Mouse (Mus musculus) hindlimb bud, embryonic 11.5 days (tissue): Measurements from ENCODE around the gene Tmem204.

Experiments used
- DNase-seq: peaks from one replicate; pipeline ENCODE4 v3.0.0-alpha.2; 2012; ENCODE audit warnings: low read depth, low spot score; ENCODE audit errors: extremely low spot score

Tmem204 gene

DNA sequence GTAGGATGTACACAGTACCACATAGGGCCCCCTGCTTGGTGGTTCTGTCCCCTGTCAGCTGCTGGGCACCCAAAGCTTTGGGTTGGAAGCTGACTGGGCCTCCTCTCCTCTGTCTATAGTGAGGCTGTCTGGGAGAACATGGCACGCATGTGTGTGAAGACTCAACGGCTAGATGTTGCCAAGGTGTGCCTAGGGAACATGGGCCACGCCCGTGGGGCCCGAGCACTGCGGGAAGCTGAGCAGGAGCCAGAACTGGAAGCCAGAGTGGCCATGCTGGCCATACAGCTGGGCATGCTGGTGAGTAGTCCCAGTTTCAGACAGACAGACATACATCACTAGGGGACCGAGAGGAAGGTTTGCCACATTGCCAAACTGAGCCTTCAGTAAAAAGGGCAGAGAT, 3.3 kb upstream of the Tmem204 start:
- DNase-seq = no peak

DNA sequence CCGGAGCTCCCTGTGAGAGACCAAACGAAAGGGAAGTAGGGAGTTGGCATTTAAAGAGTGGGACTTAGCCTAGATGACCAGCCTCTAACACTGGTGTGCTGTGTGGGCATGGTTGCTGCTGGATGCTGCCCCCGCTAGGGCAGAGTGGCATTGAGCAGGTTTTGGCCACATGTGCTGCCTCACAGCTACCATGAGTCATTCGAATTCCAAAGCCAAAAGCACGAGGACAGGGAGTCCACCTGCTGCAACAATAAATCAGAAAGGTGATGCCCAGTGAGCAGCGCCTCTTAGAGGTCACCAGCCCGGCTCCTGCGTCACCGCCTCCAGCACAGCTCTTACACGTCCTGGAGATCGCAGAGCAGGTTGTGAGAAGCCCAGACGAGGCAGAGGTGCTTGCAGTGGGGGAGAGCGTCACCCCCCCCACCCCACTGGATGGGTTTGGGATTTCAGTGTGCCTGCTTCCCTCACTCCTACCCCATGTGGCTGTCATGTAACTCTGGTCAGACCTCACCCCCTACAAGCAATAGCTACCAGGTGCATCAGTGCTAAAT, 1.5 kb upstream of the Tmem204 start:
- no peak for DNase-seq

DNA sequence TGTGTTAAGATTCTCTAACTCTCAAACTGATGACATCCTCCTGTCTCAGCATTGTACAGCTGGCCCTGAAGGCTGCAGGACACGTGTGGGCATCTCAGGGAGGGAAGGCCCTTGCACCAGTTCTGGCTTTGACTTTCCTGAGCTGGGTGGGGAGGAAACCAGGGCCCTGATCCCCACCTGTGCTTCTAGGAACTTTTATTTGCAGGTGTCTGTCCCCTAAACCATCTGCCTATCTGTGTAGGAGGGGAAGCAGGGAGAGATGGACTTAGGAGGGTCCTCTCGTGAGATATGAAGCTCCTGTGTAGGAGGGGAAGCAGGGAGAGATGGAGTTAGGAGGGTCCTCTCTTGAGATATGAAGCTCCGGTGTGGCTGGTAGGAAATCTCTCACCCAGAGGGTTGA, 504 bp downstream of the Tmem204 start:
- DNase-seq = no peak

DNA sequence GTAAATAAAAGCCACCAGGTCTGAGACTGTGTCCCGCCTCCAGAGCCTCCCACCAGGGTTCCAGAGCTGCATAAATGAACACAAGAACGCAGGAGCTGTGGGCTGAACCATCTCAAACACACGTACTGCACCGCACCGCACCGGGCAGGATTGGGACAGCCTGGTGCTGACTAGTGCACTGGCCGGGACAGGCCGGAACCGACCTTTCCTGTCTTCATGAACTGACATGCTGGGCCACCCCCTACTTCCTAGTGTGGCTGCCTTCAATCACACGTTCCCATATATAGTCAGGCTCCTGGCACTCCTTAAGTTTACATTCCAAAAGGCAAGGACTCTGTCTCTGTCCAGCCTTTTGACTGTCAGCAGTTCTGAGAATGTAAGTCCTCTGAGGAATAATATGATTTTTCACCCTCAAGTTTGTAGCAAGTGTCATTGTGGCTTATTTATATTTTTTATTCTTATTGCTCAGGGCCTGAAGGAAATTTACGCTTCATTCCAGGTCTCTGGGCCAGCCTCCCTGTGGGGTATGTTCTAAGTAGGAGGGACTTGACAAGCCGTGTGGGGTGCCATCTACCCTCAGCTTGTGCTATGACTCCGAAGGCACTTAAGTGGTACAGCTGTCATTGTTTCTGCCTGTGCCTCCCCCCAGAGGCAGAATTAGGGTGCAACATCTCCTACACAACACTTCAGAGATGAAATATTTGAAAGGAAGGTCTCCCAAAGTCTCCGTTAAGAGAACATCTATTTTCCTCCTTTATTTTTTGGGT, 1.1 kb downstream of the Tmem204 start:
- no peak for DNase-seq

DNA sequence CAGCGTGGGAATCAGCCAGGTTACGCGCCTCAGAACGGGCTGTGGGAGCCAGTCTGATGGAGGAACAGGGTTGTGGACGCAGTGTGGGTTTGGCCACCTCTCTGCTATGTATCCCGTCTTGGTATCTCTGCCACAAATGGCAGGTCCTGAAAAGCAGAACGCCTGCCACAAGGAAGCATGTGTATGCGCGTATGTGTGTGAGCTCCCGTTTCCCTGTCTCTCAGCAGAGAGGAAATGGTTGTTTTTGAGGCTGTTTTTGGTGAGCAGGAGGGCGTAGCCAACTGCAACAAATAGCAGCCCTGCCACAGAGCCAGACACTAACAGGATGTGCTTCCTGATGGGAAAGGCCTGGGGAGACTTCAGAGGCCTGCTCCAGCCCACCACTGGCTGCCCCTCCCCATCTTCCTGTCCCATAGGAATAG, 2.4 kb downstream of the Tmem204 start:
- DNase-seq = no peak

DNA sequence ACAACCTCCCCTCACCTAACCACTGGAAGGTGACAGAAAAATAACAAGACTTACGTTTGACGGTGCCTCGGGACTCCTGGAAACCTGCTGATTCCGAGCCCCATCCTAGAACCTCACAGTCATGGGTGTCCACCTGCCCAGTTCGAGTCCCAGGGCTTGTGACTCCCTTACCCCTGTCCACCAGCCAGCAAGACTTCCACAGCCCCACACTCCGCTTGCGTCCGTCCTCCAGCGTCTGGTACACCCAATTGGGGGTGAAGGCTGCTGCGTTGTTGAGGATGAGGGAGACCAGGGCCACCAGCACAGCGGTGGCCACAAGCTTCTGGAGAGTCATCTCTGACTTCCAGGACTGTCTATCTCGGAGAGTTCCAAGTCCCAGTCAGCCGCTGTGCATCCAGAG, 3.2 kb downstream of the Tmem204 start:
- DNase-seq = no peak

DNA sequence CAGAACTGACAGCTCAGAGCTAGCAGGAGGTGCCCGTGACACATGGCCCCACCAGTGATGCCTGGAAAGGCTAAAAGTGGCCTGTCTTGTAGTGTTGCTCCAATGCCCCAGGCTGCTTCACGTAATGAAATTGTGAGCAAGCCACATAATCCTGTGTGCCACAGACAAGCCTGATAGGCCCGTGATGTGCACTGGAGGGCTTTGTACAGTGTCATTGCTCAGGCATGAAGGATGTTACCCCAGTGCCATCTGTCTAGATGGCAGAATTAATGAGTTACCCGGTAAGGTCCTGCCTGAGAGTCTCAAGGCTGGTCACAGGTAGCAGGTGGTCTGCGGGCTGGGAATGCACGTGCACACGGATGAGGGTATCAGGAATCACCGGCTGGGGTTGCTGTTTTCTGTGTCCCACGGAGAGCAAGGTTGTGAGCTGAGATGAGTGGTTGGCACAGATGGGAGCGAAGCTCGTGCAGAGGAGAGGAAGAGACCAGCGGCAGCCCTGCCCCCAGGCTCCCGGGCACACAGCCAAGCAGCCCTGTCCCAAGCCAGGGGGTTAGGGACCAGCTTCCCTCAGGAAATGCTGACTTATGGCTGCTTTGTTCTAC, 5.5 kb downstream of the Tmem204 start:
- no peak for DNase-seq

DNA sequence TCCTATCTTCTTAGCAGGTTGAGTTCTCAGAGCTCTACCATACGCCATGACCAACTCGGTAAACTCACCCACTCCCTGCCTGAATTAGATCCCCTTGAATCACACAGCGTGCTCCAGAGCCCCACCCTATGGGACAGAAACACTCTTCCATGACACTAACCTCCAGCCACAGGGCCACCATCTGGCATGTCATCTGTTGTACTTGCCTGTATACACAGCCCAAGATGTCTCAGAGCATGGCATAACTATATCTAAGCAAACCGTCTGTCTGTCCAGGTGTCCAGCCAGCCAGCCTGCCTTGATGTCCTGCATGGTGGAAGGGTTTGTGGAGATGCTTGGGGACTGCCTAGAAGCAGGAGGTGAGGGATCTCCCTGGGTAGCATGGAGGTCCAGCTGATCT, 6.5 kb downstream of the Tmem204 start:
- DNase-seq = no peak

DNA sequence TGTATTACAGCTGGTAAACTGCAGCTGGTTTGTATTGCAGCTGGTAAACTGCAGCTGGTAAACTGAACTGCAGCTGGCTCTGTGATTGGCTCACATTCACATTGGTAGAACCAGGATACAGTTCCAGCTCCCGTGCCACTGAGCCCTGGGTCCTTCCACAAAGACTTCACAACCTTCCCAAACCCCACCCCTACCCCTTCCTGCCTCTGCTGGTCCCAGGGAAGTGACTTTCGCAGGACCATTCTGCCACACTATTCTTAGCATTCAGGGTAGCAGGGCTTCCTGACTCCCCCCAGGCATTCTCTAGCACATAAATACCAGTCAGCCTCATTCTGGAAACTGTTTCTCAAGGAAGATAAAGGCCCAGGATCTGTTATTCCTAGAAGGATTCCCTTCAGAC, 14.7 kb downstream of the Tmem204 start:
- no peak for DNase-seq

DNA sequence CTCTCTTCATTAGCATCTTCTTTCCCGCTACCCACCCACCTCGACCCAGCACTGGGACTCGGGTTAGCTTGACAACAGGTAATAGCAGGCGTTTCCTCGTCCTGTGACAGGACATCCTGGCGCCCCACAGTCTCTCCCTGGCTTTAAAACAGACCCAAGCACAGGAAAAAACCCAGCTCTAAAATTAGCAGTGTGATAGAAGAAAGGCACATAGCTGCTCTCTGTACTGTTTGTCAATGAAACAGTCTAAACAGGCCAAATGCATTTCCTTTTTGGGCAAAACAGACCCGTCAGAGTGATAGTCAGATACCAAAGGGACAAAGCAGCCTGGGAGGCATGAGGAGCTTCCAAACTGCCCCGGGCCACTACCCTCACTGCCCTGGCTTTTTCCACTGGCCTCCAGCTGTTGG, 15.9 kb downstream of the Tmem204 start:
- no peak for DNase-seq

DNA sequence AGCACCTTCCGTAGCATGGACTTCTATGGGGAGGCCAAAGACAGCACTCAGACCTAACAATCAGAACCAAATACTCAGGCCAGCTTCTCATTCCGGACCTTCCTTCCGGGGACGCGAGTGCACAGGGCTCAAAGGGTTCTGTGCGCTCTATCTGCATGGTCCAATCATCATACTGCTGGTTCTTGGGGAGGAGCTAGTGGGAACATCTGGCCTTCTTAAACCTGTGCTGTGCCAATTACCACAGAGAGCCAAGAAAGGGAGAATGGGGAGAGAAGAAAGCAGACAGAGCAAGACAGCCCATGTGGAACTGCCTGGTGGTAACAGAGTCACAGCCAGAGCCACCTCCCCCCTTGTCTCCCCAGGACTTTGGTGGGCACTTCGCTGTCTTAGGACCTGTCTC, 16.8 kb downstream of the Tmem204 start:
- no peak for DNase-seq

DNA sequence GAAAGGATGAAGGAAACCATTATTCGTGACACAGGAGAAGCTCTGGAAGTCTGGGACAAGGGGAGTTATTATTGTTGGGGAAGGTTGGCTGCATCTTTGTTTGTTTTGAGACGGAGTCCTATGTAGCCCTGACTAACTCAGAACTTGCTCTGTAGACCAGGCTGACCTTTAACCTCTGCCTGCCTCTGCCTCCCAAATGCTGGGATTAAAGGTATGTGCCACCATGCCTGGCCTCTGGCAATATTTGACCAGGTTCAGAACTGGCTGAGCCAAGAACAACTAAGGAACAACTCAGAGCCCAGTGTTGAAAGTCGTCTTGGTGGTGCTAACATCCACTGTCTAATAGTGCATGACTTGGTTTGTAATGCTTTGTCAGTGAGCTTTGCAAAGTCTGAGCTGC, 18.2 kb downstream of the Tmem204 start:
- DNase-seq = no peak

DNA sequence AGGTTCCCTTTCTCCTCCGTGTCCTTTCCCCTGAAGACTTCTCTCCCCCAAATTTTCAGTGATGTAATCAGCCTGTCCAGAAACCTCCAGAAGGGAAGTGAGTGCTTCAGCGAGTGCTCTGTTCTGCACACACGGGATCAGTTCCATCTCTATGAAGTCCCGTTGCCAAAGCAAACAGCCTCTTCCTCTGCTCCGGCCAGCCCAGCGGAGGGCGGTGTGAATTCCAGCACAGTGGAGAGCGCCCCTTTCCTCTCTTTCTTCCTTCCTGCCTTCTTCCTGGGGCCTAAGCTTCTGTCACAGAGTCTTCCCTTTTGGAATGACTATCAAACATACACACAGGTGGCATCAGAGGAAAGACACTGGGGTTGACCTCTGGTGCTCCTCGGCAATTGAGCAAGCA, 19.0 kb downstream of the Tmem204 start:
- no peak for DNase-seq

DNA sequence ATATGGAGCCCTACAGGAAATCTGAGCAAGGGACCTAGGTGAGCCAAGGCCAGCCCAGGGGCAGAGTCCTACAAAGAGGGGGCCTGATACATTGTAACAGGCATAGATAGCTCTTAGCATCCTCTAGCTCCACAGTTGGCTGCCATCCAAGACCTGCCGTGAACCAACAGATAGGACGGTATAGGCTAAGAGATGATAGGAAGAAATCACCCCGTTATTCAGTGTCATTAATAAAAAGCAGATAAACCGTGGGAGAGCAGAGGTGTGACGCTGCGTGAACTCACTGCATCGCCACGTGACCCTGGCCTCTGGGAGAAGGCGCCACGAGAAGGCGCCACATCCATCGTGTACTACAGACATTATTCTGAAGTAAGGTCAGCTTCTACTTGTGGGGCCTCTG, 19.5 kb downstream of the Tmem204 start:
- DNase-seq = no peak

DNA sequence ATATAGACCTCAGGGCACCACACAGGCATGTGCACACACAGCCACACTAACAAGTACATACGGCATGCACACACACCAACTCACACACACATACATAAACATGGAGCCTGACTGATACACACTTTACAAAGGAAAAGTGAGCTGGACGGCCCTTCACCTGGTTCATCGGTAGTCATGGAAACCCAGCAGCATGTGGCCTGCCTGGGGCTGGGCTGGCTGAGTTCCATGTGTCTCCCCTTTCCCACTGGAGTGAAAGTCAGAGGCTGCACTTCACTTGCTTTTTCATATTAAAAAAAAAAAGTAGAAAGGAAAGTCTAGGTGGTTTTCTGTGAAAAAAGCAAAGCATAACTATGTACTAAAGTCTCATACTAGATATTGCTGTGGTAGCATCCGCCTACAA, 20.1 kb downstream of the Tmem204 start:
- no peak for DNase-seq

DNA sequence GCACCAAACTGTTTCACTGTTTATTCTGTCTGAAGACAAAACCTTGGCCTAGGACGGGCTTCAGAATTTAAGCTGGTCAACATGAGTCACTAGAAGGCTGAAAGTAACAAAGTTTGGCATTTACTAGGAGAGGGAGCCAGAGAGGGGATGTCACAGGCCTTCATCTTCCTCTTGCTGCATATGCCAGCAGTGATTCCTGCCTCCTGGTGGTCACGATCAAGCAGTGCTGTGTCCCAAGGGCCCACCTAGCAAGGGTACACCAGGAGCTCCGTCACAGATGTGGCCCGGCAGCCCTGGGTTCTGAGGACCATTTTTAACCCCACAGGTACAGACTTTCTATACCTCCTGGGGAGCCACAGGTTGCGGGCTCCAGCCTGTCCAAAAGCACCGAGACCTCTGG, 26.4 kb downstream of the Tmem204 start:
- DNase-seq = no peak

DNA sequence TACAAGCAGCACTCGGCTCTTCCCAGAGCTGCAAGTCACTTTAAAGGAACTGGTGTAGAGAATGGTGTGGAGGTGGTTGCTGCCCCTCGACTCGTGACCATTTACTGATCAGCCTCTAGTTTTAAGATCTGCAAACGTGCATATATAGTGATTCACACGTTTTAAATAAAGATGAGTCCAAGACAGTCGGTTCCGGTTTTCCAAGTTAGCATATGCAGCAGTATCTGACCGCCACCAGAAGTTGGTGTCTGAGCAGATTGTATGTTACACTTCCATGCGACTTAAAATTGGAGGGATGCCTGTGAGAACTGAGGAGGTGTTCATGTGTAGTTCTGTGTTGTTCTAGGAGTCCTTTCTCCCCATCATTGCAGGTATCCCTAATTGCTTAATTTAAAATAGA, 30.1 kb downstream of the Tmem204 start:
- DNase-seq = no peak

DNA sequence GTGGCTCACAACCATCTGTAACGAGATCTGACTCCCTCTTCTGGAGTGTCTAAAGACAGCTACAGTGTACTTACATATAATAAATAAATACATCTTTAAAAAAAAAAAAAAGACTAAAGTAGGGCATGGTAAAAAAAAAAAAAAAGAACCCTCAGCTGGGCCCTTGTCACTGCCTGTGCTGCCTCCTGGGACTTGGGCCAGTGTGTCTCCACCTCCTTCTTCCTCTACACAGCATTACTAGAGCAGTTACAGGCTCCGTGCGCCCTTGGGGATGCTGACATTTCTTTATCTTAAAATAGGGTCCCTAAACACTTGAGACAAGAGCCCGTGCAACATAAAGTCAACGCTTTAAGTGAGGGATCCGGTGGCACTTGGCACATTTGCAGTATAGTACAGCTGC, 36.2 kb downstream of the Tmem204 start:
- DNase-seq = no peak

DNA sequence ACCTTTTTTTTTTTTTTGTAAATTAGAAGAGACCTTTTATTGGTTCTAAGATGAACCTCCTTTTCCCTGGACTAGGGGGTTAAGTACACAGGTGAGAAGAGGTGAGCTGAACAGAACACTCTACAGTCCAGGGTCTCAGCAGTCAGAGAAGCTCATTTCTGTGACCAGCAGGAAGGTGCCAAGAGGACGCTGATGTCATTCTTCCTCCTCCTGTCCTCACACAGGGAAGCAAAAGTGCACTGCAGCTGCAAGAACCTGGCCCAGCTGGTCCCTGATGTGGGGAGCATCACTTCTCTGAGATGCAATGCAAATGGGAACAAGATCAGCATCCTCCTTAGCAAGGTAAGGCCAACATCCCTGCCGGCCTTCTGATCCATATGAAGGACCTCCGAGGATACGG, 38.1 kb downstream of the Tmem204 start:
- DNase-seq = no peak

DNA sequence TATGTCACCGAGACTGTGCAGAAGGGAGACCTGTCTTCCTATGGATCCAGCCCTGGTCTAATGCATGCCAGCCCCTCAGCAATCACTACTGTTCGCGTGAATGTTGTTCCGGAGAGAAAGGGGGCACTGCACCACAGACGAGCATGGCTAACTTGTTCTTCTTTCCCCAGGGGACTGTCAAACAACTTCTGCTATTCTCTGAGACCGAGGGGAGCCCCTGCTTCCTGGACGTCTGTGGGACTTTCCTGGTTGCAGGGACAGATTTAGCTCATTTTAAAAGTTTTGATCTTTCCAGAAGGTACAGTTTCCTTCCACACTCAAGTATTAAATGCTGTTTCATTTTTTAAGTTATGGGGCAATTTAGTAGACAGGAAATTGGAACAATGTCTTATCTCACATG, 38.5 kb downstream of the Tmem204 start:
- DNase-seq = no peak

DNA sequence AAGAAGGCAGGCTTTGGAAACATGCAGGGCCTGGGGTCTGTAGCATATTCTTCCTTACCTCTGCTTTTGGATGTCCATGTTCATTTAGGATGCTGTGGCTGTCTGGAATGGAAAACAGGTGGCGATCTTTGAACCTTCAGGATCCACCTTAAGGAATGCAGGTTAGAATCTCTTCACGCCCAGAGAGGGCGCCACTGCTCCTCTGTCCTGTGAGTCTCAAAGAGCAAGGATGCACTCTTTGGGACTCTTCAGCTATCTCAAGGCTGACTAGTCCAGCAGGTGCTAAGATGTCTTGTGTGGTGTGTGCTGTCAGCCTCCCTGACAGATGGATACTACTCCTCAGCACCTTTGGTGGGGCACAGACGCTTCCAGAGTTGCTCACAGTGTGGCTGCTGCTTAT, 47.2 kb downstream of the Tmem204 start:
- no peak for DNase-seq

DNA sequence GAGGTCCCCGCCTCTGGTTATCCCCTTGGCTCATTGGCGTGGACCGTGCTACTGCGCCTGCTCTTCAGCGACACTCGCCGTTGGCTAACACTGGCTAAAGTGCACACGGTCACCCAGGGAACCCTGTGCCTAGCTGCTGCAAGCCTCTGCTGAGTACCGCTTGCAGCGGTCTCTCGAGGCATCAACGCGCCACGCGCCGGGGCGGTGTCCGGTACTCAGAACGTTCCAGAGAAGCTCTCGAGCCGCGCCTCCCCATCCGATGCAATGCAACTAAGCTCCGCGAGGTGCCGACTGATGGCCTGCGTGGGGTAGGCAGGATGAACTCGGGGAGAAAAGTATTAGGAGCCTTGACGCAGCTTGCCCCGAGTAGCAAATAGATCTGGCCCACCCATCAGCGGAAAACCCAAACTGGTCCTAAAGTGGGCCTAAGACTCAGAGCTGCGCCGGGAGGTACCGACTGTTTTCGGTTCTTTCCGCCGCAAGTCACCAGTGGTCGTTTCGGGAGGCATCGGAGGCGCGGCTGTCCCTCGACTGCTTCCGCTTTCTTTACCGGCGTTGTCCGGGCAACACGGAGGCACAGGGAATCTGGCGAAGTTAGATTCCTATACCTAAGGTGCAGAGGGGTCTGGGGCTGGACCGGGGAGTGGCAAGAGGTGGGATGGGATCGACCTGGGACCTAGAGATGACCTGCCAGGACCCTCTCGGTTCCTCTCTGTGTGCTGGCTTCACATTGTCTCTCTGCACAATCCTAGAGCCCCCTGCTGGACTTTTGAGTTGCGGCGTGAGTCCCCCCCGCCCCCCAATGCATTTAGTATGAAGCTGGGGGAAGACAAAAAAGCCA, 66.9 kb downstream of the Tmem204 start:
- DNase-seq = no peak
